Mouse (Mus musculus) small intestine, adult 2 months (tissue): Measurements from ENCODE around the gene Phactr1.

Source experiments
- CTCF ChIP-seq: fragments of 200-500 bp; IDR thresholded peaks from 2 replicates; pipeline ENCODE4 v1.5.1; 2012; ENCODE audit warnings: low read depth, mild to moderate bottlenecking, control low read depth, inconsistent platforms, low read length, moderate library complexity, mixed read lengths; ENCODE audit not compliant: insufficient replicate concordance, insufficient read length; ENCODE audit errors: extremely low read depth
- POLR2A ChIP-seq: fragments of 200-500 bp; IDR thresholded peaks from 2 replicates; pipeline ENCODE4 v1.6.1; 2012; ENCODE audit warnings: low read depth, mild to moderate bottlenecking, control low read depth, inconsistent platforms, low read length, moderate library complexity

GRCm38 (mm10) chr13:42772314-42772713, 91.9 kb downstream of the Phactr1 start:
- TF ChIP-seq POLR2A = no peak
- TF ChIP-seq CTCF = no peak
